Mouse (Mus musculus): ENCODE measurements around the gene Med10. TPM values are rescaled to one million over a fixed set of nuclear protein-coding genes. Genes with fewer than 3 reads are reported as not detected.

The Med10 gene
- total and polyA plus RNA-seq, 3 experiments, result 119 to 151 TPM; not detected in 1

GRCm38 (mm10) chr13:69788704-69789103 lies 13.5 kb upstream of the Med10 start:
- no peaks in the 10 kb centered on the region for H3K79me2 ChIP-seq (ENCODE audit: control insufficient read depth, insufficient read depth, low read length, poor library complexity)
- H3K4me3 ChIP-seq (ENCODE audit: control insufficient read depth in 1 of 2, insufficient read depth in 1 of 2, low read depth in 2 of 2, low read length in 2 of 2), result no peak overlapping the region
- no peak overlapping the region for H3K27ac ChIP-seq (ENCODE audit: control insufficient read depth, low read depth, low read length)
- no peaks in the 10 kb centered on the region for H3K4me1 ChIP-seq (ENCODE audit: control insufficient read depth in 1 of 2, insufficient read depth in 2 of 2, low read length in 2 of 2)
- H3K9me3 ChIP-seq (replicated peaks; ENCODE audit: insufficient read depth, low read length), result no peaks in the 10 kb centered on the region
- H3K9ac ChIP-seq (ENCODE audit: control insufficient read depth, low read depth, low read length, poor library complexity, severe bottlenecking), result no peak overlapping the region
- no peaks in the 10 kb centered on the region for H3K36me3 ChIP-seq (ENCODE audit: control insufficient read depth in 1 of 2, insufficient read depth in 2 of 2, low read length in 2 of 2)
- DNase-seq (ENCODE audit: low read depth, low spot score), result no peak
- TF ChIP-seq POLR2A (IDR thresholded peaks at IDR 0.05; ENCODE audit: control insufficient read depth in 1 of 2, insufficient read depth in 1 of 2, low read depth in 1 of 2, low read length in 2 of 2, poor library complexity in 1 of 2) (no peak), USF2 (IDR thresholded peaks at IDR 0.05; ENCODE audit: borderline replicate concordance in 1 of 2, insufficient read depth in 1 of 2, low read depth in 1 of 2, low read length in 2 of 2) (no peak), MXI1 (IDR thresholded peaks at IDR 0.05; ENCODE audit: low read depth, low read length) (no peak), SMC3 (IDR thresholded peaks at IDR 0.05; ENCODE audit: low read depth, low read length) (no peak), GATA1 (IDR thresholded peaks at IDR 0.05; ENCODE audit: low read depth, low read length) (no peak), RCOR1 (IDR thresholded peaks at IDR 0.05; ENCODE audit: low read depth, low read length) (no peak), CTCF (IDR thresholded peaks at IDR 0.05 in 2 of 3, conservative IDR thresholded peaks at IDR 0.05 in 1 of 3; ENCODE audit: control insufficient read depth in 1 of 3, insufficient read depth in 1 of 3, low read depth in 2 of 3, low read length in 3 of 3, poor library complexity in 1 of 3, severe bottlenecking in 1 of 3) (no peak), JUND (IDR thresholded peaks at IDR 0.05; ENCODE audit: low read depth, low read length) (no peak), ZMIZ1 (IDR thresholded peaks at IDR 0.05; ENCODE audit: low read depth, low read length) (no peak), NRF1 (IDR thresholded peaks at IDR 0.05; ENCODE audit: insufficient read depth, low read depth, low read length, poor library complexity, severe bottlenecking) (no peak), ZC3H11A (IDR thresholded peaks at IDR 0.05; ENCODE audit: low read depth, low read length) (no peak), HCFC1 (IDR thresholded peaks at IDR 0.05; ENCODE audit: low read depth, low read length) (no peak), NELFE (IDR thresholded peaks at IDR 0.05; ENCODE audit: low read depth, low read length) (no peak), MAZ (IDR thresholded peaks at IDR 0.05; ENCODE audit: low read depth, low read length) (no peak), MYB (IDR thresholded peaks at IDR 0.05; ENCODE audit: low read depth, low read length) (no peak)
- peaks cover 0 to 3% of the 10 kb centered on the region in 2 experiments; a peak in 3 of 4 replicates for H3K27me3 ChIP-seq (ENCODE audit: control insufficient read depth in 1 of 2, insufficient read depth in 2 of 2, low read length in 2 of 2)

GRCm38 (mm10) chr13:69791814-69792213 lies 10.4 kb upstream of the Med10 start:
- Histone ChIP-seq H3K9ac (ENCODE audit: control insufficient read depth, low read depth, low read length, poor library complexity, severe bottlenecking) (no peak overlapping the region), H3K36me3 (ENCODE audit: control insufficient read depth in 1 of 2, insufficient read depth in 2 of 2, low read length in 2 of 2) (no peaks in the 10 kb centered on the region), H3K27ac (ENCODE audit: control insufficient read depth, low read depth, low read length) (no peak overlapping the region), H3K27me3 (ENCODE audit: control insufficient read depth in 1 of 2, insufficient read depth in 2 of 2, low read length in 2 of 2) (peaks cover 0 to 3% of the 10 kb centered on the region in 2 experiments; a peak in 3 of 4 replicates), H3K79me2 (ENCODE audit: control insufficient read depth, insufficient read depth, low read length, poor library complexity) (no peaks in the 10 kb centered on the region), H3K4me1 (ENCODE audit: control insufficient read depth in 1 of 2, insufficient read depth in 2 of 2, low read length in 2 of 2) (no peaks in the 10 kb centered on the region), H3K9me3 (replicated peaks; ENCODE audit: insufficient read depth, low read length) (no peaks in the 10 kb centered on the region), H3K4me3 (ENCODE audit: control insufficient read depth in 1 of 2, insufficient read depth in 1 of 2, low read depth in 2 of 2, low read length in 2 of 2) (no peak overlapping the region)
- TF ChIP-seq RCOR1 (IDR thresholded peaks at IDR 0.05; ENCODE audit: low read depth, low read length) (no peak), USF2 (IDR thresholded peaks at IDR 0.05; ENCODE audit: borderline replicate concordance in 1 of 2, insufficient read depth in 1 of 2, low read depth in 1 of 2, low read length in 2 of 2) (no peak), ELF1 (IDR thresholded peaks at IDR 0.05; ENCODE audit: low read depth, low read length) (no peak), NELFE (IDR thresholded peaks at IDR 0.05; ENCODE audit: low read depth, low read length) (no peak), CHD1 (IDR thresholded peaks at IDR 0.05; ENCODE audit: low read depth, low read length) (no peak)
- DNase-seq (ENCODE audit: low read depth, low spot score), result no peak

Data from MEL (cell line).